Mouse (Mus musculus): ENCODE results near the gene Hsp90ab1.

Gene Hsp90ab1

GRCm38 (mm10) chr17:45573087-45573779 is at the start of gene Hsp90ab1:
Gene Hsp90ab1, minus strand, starts transcription at chr17:45573271.
- in situ Hi-C loops (cut with MboI; ENCODE audit: low sequenced_read_pairs): no loop called here

GRCm38 (mm10) chr17:45619386-45620256 is 46.5 kb upstream of the Hsp90ab1 start:
- in situ Hi-C loops (cut with MboI; ENCODE audit: low sequenced_read_pairs): loop anchor here (5.0 kb wide), 1 partner anchor 53 kb away; no protein-coding TSS in a partner anchor

GRCm38 (mm10) chr17:45618941-45619385 is 45.9 kb upstream of the Hsp90ab1 start:
- in situ Hi-C loops (cut with MboI; ENCODE audit: low sequenced_read_pairs): no loop called here

GRCm38 (mm10) chr17:45617655-45618054 is 44.6 kb upstream of the Hsp90ab1 start:
- in situ Hi-C loops (cut with MboI; ENCODE audit: low sequenced_read_pairs): no loop called here

- in situ Hi-C loops (cut with MboI; ENCODE audit: low sequenced_read_pairs): no loop called here
Observed at GRCm38 (mm10) chr17:45616679-45617078, 43.6 kb upstream of the Hsp90ab1 start.

- in situ Hi-C loops (cut with MboI; ENCODE audit: low sequenced_read_pairs): no loop called here
Observed at GRCm38 (mm10) chr17:45616046-45616650, 43.1 kb upstream of the Hsp90ab1 start.

GRCm38 (mm10) chr17:45612921-45613320 is 39.9 kb upstream of the Hsp90ab1 start:
- in situ Hi-C loops (cut with MboI; ENCODE audit: low sequenced_read_pairs): no loop called here

- in situ Hi-C loops (cut with MboI; ENCODE audit: low sequenced_read_pairs): no loop called here
Observed at GRCm38 (mm10) chr17:45612008-45612407, 38.9 kb upstream of the Hsp90ab1 start.

- in situ Hi-C loops (cut with MboI; ENCODE audit: low sequenced_read_pairs): no loop called here
Observed at GRCm38 (mm10) chr17:45610144-45610866, 37.2 kb upstream of the Hsp90ab1 start.

- in situ Hi-C loops (cut with MboI; ENCODE audit: low sequenced_read_pairs): no loop called here
Observed at GRCm38 (mm10) chr17:45608396-45608795, 35.3 kb upstream of the Hsp90ab1 start.

- in situ Hi-C loops (cut with MboI; ENCODE audit: low sequenced_read_pairs): no loop called here
Observed at GRCm38 (mm10) chr17:45606992-45607879, 34.2 kb upstream of the Hsp90ab1 start.

- in situ Hi-C loops (cut with MboI; ENCODE audit: low sequenced_read_pairs): no loop called here
Observed at GRCm38 (mm10) chr17:45602984-45603383, 29.9 kb upstream of the Hsp90ab1 start.

GRCm38 (mm10) chr17:45601877-45602304 is 28.8 kb upstream of the Hsp90ab1 start, which contains the start of gene Mymx:
Gene Mymx, minus strand, starts transcription at chr17:45602102.
- in situ Hi-C loops (cut with MboI; ENCODE audit: low sequenced_read_pairs): no loop called here

GRCm38 (mm10) chr17:45601325-45601724 is 28.3 kb upstream of the Hsp90ab1 start:
- in situ Hi-C loops (cut with MboI; ENCODE audit: low sequenced_read_pairs): no loop called here

- in situ Hi-C loops (cut with MboI; ENCODE audit: low sequenced_read_pairs): no loop called here
Observed at GRCm38 (mm10) chr17:45600267-45600666, 27.2 kb upstream of the Hsp90ab1 start.

GRCm38 (mm10) chr17:45599446-45600242 is 26.6 kb upstream of the Hsp90ab1 start, which contains the start of gene Slc29a1:
Gene Slc29a1, minus strand, starts transcription at chr17:45599606.
- in situ Hi-C loops (cut with MboI; ENCODE audit: low sequenced_read_pairs): no loop called here

- in situ Hi-C loops (cut with MboI; ENCODE audit: low sequenced_read_pairs): no loop called here
Observed at GRCm38 (mm10) chr17:45598891-45599290, 25.8 kb upstream of the Hsp90ab1 start.

- in situ Hi-C loops (cut with MboI; ENCODE audit: low sequenced_read_pairs): no loop called here
Observed at GRCm38 (mm10) chr17:45598376-45598775, 25.3 kb upstream of the Hsp90ab1 start.

GRCm38 (mm10) chr17:45597787-45598186 is 24.7 kb upstream of the Hsp90ab1 start:
- in situ Hi-C loops (cut with MboI; ENCODE audit: low sequenced_read_pairs): no loop called here

Measured in CH12F3 (cell line).